Mouse (Mus musculus) limb, embryonic 11.5 days (tissue): ENCODE results near the gene Grin3b. TPM values are rescaled to one million over a fixed set of nuclear protein-coding genes. Genes with fewer than 3 reads are reported as not detected.

Experiments
- ATAC-seq: fragments of 200-750 bp; cut with Nextera tagmentation; 2 replicates; pipeline ENCODE4 v1.8.0; 2017; ENCODE audit warnings: low read depth; ENCODE audit not compliant: insufficient number of reproducible peaks, low FRiP score, low TSS enrichment
- DNase-seq: peaks from one replicate; pipeline ENCODE4 v3.0.0-alpha.2; 2015; ENCODE audit warnings: low spot score
- H3K27ac ChIP-seq: fragments of 300-500 bp; sonication (generic); replicated peaks from 2 replicates; pipeline ENCODE4 v1.5.1; 2014; ENCODE audit warnings: low read depth, mild to moderate bottlenecking, low read length
- H3K27me3 ChIP-seq: fragments of 300-500 bp; sonication (generic); 2 replicates; pipeline ENCODE4 v1.6.1; 2014; ENCODE audit warnings: mild to moderate bottlenecking, low read length, mixed read lengths; ENCODE audit not compliant: control insufficient read depth, insufficient read depth
- H3K36me3 ChIP-seq: fragments of 300-500 bp; sonication (generic); 2 replicates; pipeline ENCODE4 v1.6.1; 2014; ENCODE audit warnings: mild to moderate bottlenecking, low read length, moderate library complexity, mixed read lengths; ENCODE audit not compliant: control insufficient read depth, insufficient read depth
- H3K4me1 ChIP-seq: fragments of 300-500 bp; sonication (generic); 2 replicates; pipeline ENCODE4 v1.6.1; 2014; ENCODE audit warnings: low read length, mixed read lengths; ENCODE audit not compliant: control insufficient read depth, insufficient read depth
- H3K4me2 ChIP-seq: fragments of 300-500 bp; sonication (generic); 2 replicates; pipeline ENCODE4 v1.6.1; 2014; ENCODE audit warnings: low read depth, mild to moderate bottlenecking, moderate library complexity; ENCODE audit not compliant: severe bottlenecking
- H3K4me3 ChIP-seq: fragments of 300-500 bp; sonication (generic); 2 replicates; pipeline ENCODE4 v1.5.1; 2014; ENCODE audit warnings: low read depth, low read length
- H3K9ac ChIP-seq: fragments of 300-500 bp; sonication (generic); 2 replicates; pipeline ENCODE4 v1.6.1; 2014; ENCODE audit warnings: mild to moderate bottlenecking, low read length
- H3K9me3 ChIP-seq: fragments of 300-500 bp; sonication (generic); 2 replicates; pipeline ENCODE4 v1.6.1; 2016; ENCODE audit warnings: low read length; ENCODE audit not compliant: control insufficient read depth
- WGBS: fragments of 180-500 bp; shearing (Covaris S2); extraction: QIAGEN DNeasy Blood & Tissue Kit; methylation state at CpG from one replicate; pipeline ENCODE4 v1.1.7; 2014; 5-methylcytosine and 5-hydroxymethylcytosine counted together
- polyA plus RNA-seq: library from polyadenylated mRNA; unstranded; fragments of >200 nt; fragmentation: Nextera tagmentation; extraction: Ambion mirVana; gene quantifications from 2 replicates; pipeline ENCODE4 v1.2.1, GENCODE M21; 2014

The Grin3b gene
- polyA plus RNA-seq, 1 experiment from 2014 or later, result 0.23 TPM

DNA sequence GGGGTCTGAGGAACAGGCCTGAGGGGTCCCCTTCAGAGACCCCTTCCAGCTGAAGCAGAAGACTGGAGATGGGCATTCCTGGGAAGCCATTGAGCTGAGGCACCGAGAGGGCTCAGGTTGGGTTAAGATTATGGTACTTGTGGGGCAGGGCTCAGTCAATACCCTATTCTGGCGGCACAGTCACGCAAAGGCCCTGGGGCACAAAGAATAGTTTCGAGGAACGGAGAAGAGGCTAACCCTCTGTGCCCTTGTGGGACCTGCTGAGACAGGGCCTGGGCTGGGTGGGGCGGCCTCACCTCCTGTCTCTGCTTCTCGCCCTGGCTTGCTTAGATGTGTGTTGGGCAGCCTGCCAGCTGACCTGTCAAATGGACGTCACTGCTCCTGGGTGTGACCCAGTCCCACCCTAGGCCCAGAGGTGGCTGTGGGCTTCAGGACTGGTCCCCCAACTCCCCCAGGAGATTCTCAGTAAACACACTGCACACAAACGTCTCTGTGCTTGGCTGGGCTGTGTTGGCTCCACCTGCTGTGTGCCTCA lies 37.3 kb upstream of the Grin3b start:
- Histone ChIP-seq H3K9ac (no peak overlapping the region; the same call in 1 of the 2 replicates), H3K4me1 (peaks cover 49% of the 10 kb centered on the region), H3K36me3 (peaks cover 18% of the 10 kb centered on the region), H3K4me3 (peak overlapping the region; percentile 14), H3K27me3 (no peaks in the 10 kb centered on the region), H3K4me2 (peak overlapping the region; percentile 19), H3K9me3 (no peaks in the 10 kb centered on the region), H3K27ac (peak overlapping the region; percentile 64)
- 39% methylated on average over 9 of the region's 9 CpGs for WGBS
- ATAC-seq (no peak), DNase-seq (no peak)

DNA sequence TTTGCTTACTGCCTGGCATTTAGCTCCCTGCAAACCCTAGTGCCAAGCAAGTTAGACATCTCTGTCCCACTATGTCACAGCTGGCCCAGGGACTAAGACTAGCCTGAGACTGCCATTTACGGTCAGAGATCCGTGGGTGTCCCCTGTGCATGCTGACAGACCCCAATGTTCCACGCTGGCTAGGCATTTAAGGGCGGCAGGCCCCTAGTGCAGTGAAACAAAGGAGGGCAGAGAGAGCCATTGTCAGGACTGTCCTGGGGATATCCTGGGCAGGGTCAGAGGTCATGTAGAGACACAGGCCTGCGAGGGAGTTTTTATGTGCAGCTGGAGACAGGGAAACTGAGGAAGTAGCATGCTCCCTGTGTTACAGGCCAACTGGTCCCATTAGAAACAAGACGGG lies 36.7 kb upstream of the Grin3b start:
- Histone ChIP-seq H3K4me3 (no peak overlapping the region), H3K4me1 (peaks cover 51% of the 10 kb centered on the region), H3K36me3 (peaks cover 18% of the 10 kb centered on the region), H3K4me2 (no peak overlapping the region), H3K9ac (no peak overlapping the region), H3K9me3 (no peaks in the 10 kb centered on the region), H3K27me3 (no peaks in the 10 kb centered on the region), H3K27ac (no peak overlapping the region)
- DNase-seq (no peak), ATAC-seq (no peak)
- WGBS, result 77% methylated on average over 6 of the region's 6 CpGs

DNA sequence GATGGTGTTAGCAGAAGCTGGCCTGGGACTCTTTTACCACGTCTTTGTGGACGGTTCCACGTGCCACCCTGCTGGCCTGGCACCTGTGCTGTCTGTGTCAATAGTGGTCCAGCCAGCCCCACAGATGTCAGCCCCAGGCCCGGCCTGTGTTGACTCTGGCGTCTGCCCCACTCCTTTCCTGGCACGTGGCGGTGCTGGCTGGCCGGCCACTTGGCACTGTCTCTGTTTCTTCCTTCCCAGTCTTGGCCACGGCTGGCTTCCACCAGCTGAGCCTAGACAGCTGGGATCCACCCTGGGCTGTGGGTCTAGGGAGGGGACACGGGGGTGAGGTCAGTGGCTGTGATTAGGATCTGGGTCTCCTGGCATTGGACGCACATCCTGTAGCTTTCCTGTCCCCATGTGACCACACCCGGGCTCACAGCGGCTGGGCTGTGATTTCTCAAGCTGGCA lies 36.2 kb upstream of the Grin3b start:
- Histone ChIP-seq H3K4me2 (no peak overlapping the region), H3K9ac (0 out of 2 replicates have a peak overlapping the region, but pooled peaks have one; percentile 7), H3K27ac (no peak overlapping the region), H3K36me3 (peaks cover 21% of the 10 kb centered on the region), H3K4me1 (peaks cover 47% of the 10 kb centered on the region), H3K9me3 (no peaks in the 10 kb centered on the region), H3K27me3 (no peaks in the 10 kb centered on the region), H3K4me3 (no peak overlapping the region)
- 80% methylated on average over 13 of the region's 13 CpGs for WGBS
- DNase-seq (no peak), ATAC-seq (no peak)

DNA sequence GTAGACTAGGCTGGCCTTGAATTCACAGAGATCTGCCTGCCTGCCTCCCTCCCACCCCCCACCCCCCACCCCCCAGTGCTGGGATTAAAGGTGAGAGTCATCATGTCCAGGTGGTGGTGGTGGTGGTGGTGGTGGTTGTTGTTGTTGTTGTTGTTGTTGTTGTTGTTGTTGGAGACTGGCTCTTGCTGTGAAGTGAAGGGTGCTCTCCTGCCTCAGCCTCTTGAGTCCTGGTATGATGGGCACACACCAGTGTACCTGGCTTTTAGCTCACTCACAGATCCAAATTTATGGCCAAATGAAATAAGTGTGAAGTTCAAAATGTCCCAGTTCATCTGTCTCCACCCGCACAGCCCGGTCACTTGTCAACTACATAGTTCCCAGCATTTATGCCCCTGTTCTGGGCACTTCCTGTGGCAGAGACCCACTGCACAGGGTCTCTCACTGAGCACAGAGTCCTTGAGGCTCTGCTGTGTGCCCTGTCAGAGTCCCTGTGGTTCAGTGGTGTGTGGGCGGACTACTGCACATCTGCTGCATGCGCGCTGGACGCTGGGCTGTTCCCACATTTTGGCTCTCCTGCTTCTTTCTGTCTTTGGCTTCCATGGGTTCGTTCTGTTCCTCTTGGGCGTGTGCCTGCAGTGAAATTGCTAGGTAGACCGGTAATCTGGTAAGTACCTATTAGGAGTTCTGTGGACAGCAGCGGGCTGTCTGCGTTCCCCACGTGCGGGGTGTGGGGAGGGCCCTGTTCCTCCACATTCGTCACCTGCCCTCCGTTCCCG lies 35.5 kb upstream of the Grin3b start:
- H3K4me3 ChIP-seq, result no peak overlapping the region
- no peaks in the 10 kb centered on the region for H3K9me3 ChIP-seq
- H3K27ac ChIP-seq, result no peak overlapping the region
- H3K36me3 ChIP-seq, result peaks cover 21% of the 10 kb centered on the region
- WGBS, result 90% methylated on average over 16 of the region's 16 CpGs
- H3K4me1 ChIP-seq, result peaks cover 42% of the 10 kb centered on the region
- DNase-seq (no peak), ATAC-seq (no peak)
- no peaks in the 10 kb centered on the region for H3K27me3 ChIP-seq
- no peak overlapping the region for H3K4me2 ChIP-seq
- H3K9ac ChIP-seq, result no peak overlapping the region

DNA sequence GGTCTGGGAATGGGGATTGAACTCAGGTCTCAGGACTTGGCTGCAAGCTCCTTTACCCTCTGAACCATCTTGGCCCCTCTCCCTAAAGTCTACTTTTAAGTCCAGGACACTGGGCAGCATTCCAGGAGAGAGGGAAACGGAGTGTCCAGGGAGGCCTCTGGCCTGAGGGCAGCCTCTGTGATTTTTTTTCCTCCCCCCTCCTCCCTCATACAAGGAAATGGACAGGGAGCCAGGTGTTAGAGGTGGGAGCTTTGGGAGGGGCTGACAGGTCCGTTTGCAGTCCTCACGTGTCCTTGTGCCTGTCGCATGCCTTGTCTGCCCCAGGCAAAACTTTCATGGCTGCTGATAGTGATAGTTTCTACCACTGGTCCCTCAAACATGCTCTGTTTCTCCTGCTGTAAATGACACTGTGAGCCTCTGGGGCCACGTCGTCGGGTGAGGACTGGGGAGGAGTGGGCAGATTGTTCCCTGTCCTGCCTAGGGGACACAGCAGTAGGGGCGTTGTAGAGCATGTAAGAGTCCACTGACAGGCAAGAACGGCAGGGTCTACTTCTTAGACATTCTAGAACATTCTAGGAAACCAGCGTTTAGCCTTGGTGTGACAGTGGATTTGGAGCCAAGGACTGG lies 34.1 kb upstream of the Grin3b start:
- Histone ChIP-seq H3K4me2 (no peak overlapping the region), H3K36me3 (peaks cover 16% of the 10 kb centered on the region), H3K27ac (no peak overlapping the region), H3K4me1 (peaks cover 39% of the 10 kb centered on the region), H3K9me3 (no peaks in the 10 kb centered on the region), H3K9ac (no peak overlapping the region), H3K27me3 (no peaks in the 10 kb centered on the region), H3K4me3 (no peak overlapping the region)
- ATAC-seq (no peak), DNase-seq (no peak)
- WGBS, result 66% methylated on average over 10 of the region's 10 CpGs

DNA sequence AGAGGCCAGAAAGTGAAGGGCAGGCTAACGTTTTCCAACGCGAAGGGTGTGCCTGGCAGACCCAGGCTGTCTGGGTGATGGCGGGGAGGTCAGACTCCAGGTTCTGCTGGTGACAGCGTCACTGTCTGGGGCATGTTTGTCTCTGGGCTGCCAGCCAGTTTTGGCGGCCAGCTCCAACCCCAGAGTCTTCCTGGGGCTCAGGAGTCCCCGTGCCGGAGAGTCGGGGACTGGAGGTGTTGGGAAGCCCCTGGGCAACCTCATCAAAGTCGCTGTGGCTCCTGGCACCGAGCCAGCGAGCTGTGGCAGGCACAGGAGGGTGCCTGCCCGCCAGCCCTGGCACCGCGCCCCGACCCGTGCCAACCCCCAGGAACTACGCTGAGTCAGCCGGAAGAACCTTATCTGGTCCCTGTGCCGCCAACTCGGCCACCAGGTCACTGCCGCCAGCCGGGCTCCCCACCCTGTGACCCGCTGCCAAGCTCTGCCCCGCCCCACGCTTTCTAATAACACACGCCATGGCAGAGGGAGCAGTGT lies 33.5 kb upstream of the Grin3b start:
- ATAC-seq (no peak), DNase-seq (no peak)
- H3K4me1 ChIP-seq, result peaks cover 35% of the 10 kb centered on the region
- H3K27ac ChIP-seq, result no peak overlapping the region
- WGBS, result 85% methylated on average over 27 of the region's 27 CpGs
- H3K27me3 ChIP-seq, result no peaks in the 10 kb centered on the region
- H3K4me3 ChIP-seq, result no peak overlapping the region
- no peaks in the 10 kb centered on the region for H3K9me3 ChIP-seq
- no peak overlapping the region for H3K9ac ChIP-seq
- H3K4me2 ChIP-seq, result no peak overlapping the region
- peaks cover 16% of the 10 kb centered on the region for H3K36me3 ChIP-seq

DNA sequence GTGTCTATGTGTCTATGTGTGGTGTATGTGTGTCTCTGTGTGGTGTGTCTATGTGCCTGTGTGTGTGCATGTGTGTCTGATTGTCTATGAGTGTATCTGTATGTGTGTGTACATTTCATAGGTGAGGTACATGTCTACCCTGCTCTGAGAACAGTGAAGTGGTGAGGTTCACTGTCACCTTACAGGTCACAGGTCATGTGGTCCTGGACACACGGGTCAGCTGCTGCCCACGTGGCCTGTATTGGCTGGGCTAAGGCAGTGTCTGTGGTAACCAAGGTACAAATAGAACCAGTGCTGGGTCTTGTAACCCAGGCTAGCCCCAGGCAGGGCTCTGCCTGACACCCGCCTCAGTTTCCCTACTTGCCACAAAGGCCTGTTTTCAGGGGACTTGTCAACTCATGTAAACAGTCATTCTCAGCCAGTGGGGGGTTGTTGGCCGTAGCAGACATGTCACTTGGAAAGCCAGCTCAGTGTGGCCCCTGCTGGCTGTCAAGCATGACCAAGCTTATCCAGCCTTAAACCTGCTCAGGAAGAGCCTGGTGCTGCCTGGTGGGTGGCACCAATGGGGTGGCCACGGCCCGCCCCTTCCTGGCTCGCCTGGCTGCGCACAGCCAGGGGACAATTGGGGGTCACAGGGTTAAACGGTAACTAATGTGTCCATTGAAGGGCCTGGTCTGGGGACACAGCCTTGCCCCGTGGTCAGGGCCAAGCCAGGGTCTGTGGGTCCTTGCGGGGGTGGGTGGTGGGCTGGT lies 32.6 kb upstream of the Grin3b start:
- Histone ChIP-seq H3K27me3 (no peaks in the 10 kb centered on the region), H3K27ac (no peak overlapping the region), H3K4me2 (no peak overlapping the region), H3K36me3 (peaks cover 16% of the 10 kb centered on the region), H3K9me3 (no peaks in the 10 kb centered on the region), H3K9ac (no peak overlapping the region), H3K4me1 (peaks cover 25% of the 10 kb centered on the region), H3K4me3 (no peak overlapping the region)
- no peak for DNase-seq
- no peak for ATAC-seq
- WGBS, result 65% methylated on average over 11 of the region's 11 CpGs

DNA sequence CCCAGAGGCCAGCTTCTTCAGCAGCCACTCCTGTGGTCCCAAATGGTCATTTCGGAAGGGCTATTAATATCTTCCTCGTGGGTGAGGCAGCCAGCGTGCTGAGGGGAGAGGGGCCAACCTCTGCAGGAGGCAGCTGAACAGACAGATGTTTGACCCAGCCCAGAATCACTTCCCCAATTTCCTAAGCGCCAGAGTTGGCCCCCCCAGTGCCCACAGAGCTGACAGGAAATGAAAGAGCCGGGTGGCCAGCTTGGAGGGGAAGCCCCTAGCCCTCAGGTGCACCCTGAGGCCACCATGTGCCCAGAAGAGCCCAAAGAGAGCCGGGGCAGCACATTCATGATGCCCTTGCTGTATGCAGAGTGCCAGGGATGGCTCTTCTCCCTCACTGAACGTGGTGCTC lies 29.8 kb upstream of the Grin3b start:
- no peaks in the 10 kb centered on the region for H3K27me3 ChIP-seq
- H3K9me3 ChIP-seq, result no peaks in the 10 kb centered on the region
- DNase-seq, result no peak
- no peak for ATAC-seq
- H3K4me3 ChIP-seq, result no peak overlapping the region
- WGBS, result 55% methylated on average over 7 of the region's 7 CpGs
- H3K27ac ChIP-seq, result no peak overlapping the region
- 0 out of 2 replicates have a peak overlapping the region, but pooled peaks have one; percentile 13 for H3K4me2 ChIP-seq
- H3K9ac ChIP-seq, result no peak overlapping the region
- H3K36me3 ChIP-seq, result peaks cover 10% of the 10 kb centered on the region
- H3K4me1 ChIP-seq, result peaks cover 36% of the 10 kb centered on the region
